Mouse (Mus musculus): ENCODE data around the gene Prtg. TPM values are rescaled to one million over a fixed set of nuclear protein-coding genes. Genes with fewer than 3 reads are reported as not detected.

Prtg gene
- total RNA-seq, 2 experiments from 2014 or later = 3.0 to 3.1 TPM

DNA sequence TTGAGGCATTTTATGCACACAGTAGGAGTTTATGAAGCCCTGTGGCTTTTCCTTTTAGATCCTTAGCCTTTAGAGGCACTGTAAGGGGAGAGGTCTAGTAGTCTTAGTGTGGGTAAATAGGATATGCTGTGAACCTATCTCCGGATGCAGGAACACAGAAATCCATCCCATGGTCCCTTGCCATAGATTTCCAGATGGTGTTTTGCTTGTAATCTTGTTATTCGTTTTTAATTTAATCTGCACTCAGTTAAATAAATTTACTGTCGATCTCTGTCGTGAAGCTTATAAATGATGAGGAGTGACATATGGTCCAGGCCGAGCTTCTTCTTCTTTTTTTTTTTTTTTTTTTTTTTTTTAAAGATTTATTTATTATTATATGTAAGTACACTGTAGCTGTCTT lies 54.1 kb downstream of the Prtg start:
- DNase-seq (ENCODE audit: low spot score in 2 of 2) = peak in 1 of 2 experiments; percentile 54

- peak in 1 of 2 experiments; percentile 63 for DNase-seq (ENCODE audit: low spot score in 2 of 2)
These were observed 54.6 kb downstream of the Prtg start for GRCm38 (mm10) chr9:72861235-72861634.

GRCm38 (mm10) chr9:72862186-72862585 lies 55.5 kb downstream of the Prtg start:
- DNase-seq (ENCODE audit: low spot score in 2 of 2) = no peak

- no peak for DNase-seq (ENCODE audit: low spot score in 2 of 2)
These were observed 56.3 kb downstream of the Prtg start for GRCm38 (mm10) chr9:72862955-72863354.

- DNase-seq (ENCODE audit: low spot score in 2 of 2) = no peak
These were observed 57.1 kb downstream of the Prtg start for GRCm38 (mm10) chr9:72863773-72864172.

DNA sequence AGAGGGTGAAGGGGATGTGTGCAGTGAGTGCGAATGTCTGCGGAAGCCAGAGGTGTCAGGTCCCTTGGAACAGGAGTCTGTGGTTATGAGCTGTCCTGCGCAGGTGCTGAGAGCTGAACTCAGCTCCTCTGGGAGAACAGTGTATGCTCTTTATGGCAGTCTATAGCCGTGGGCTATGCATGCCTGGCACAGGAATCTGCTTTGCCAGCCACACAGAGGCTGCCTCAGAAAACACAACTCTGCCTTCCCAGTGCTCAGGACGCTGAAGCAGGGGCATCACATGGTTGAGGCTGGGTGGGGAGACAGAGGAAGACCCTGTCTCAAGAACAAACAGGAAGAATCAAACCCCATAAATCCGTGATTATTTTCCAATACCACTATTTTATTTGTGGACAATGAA lies 60.8 kb downstream of the Prtg start:
- no peak for DNase-seq (ENCODE audit: low spot score in 2 of 2)

DNA sequence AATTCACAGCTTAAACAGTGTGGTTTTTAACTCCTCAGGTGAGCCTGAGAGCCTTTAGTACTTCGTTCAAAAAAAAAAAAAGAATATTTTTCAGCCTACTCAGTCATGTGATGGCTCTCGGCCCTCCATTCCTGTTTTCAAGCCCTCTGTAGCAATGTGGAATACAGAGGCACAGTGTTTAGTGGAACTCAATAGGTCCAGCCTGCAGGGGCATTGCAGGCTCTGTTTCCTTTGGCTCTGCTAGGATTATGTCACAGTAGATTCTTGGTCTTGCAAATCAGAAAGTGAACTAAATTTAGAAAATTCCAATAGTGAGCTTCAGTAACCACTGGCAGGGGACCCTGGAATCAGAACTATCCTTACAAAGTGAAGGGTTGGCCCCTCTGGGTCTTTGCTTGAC lies 62.1 kb downstream of the Prtg start:
- DNase-seq (ENCODE audit: low spot score in 2 of 2) = no peak

DNA sequence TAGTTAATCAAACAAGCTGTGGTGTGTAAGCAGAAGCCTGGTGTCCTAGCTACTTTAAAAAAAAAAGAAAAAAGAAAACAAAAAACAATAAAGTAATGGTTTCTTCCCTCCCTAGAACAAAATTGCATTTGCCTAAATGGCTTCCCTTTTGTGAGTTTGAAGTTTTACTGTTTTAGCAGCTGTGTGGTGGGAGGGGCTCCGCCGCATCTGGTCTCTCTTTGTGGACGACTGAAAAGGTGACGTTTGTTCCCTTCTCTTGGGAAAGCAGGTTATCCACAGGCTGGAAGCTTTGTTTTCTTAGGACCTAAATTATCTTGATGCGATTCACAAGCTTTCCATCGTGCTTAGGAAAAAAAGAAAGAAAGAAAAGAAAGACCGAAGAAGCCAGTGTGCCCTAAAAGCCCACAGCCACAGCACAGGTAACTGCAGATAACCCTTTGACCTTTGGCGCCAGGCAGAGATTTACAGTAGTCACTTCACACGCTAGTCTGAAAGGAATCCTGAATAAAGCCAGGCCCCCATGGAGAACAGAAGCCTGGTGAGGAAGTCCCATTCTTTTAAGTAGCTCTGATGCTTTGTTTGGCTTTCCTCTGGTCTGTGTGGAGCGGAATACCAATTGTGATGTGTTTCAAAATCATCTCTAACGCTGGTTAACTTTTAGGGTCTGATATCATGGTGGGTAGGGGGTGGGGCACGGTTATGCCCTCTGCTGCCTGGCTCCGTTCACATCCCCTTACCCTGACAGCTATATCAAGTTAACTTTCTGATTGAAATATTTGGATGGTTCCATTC lies 65.0 kb downstream of the Prtg start:
- DNase-seq (ENCODE audit: low spot score in 2 of 2) = no peak

- no peak for DNase-seq (ENCODE audit: low spot score in 2 of 2)
These were observed 65.8 kb downstream of the Prtg start for GRCm38 (mm10) chr9:72872298-72873130.

GRCm38 (mm10) chr9:72875878-72876277 lies 69.2 kb downstream of the Prtg start:
- no peak for DNase-seq (ENCODE audit: low spot score in 2 of 2)

DNA sequence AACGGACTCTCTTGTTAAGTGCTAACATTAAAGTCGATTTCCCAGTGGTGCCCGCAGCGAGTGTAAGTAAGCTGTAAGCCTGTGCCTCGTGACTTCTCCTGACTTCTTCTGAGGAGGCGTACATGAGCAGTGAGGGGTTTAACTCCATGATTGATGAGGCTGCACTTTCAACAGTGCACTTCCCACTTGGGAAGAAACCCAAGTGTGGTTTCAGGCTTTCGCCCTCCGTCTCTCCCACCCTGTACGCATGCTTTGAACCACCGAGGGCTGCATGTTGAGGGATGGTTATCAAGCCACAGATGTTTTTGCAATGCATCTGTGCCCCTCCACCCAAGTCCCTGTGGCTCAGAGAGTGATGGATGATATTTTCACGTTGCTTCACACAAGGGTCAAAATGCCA lies 71.2 kb downstream of the Prtg start:
- DNase-seq (ENCODE audit: low spot score in 2 of 2) = no peak

- DNase-seq (ENCODE audit: low spot score in 2 of 2) = no peak
These were observed 72.0 kb downstream of the Prtg start for GRCm38 (mm10) chr9:72878656-72879055.

DNA sequence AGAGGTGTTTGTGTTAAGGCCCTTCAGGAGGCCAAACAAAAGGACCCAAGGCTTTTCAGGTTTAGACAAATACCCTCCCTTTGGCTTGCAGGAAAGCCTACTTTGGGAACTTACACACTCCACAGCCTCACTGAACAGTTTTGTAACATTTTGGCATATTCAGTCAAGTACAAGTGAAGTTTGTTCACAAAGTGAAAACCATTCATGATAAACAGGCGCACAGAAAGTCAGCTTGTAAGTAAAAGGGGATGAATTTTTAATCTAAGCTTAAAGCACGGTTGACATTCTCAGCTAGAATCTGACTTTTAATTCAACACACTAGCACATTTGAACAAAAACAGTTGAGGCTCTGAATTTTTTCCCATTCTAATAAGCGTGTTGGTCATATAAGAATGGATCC lies 72.9 kb downstream of the Prtg start:
- DNase-seq (ENCODE audit: low spot score in 2 of 2) = no peak

DNA sequence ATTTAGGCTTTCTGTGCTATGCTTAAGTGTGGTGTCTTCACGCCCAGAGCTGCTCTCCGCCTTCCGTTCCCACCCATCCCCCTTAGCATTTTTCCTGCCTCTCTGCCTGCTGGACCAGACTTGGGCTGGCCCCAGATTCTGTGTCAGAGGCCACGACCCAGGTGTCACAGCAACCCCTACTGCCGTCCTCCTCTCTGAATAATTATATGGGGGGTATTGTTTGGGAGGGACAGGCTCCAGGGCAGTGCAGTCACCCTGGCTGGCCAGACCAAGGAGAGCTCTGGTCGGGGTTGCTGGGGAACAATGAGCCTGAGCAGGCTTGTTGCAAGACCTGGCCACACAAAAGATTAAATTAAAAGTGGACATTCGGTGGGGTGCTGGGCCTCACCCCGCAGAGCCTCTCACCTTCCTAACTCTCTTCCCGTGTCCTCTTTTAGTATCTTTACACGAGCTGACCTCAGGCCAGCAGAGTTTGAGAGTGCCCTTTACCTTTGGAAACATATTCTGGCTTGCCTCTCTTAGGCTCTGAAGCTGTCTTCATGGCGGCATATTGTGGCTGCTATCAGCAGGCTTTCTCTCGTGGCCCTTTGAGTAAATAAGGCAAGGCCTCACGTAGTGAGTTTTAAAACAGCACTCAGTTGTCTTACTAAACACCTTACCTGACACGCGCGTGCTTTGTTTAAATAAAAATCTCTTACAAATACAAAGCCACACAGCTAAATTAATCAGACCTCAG lies 73.7 kb downstream of the Prtg start:
- DNase-seq (ENCODE audit: low spot score in 2 of 2) = no peak

GRCm38 (mm10) chr9:72881026-72881768 lies 74.5 kb downstream of the Prtg start:
- DNase-seq (ENCODE audit: low spot score in 2 of 2) = peak in 1 of 2 experiments; percentile 68

- peak in 1 of 2 experiments; percentile 72 for DNase-seq (ENCODE audit: low spot score in 2 of 2)
These were observed 77.3 kb downstream of the Prtg start for GRCm38 (mm10) chr9:72883940-72884339.

DNA sequence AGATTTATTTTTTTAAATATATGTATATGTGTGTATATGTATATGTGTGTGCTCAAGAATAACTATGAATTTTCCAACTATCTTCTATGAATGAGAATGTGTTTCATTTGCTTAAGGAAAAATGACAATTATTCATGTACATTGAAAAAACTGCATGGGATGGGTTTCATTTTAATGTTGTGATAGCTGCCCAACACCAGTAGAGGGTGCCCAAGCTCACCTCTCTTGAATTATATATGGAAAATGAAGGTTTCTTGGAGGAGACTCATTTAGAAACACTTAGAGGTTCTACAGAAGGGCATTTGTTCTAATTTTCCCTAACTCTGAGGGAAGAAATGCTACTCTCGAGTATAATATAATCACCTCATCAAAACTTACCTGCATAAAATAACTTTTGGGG lies 83.1 kb downstream of the Prtg start:
- DNase-seq (ENCODE audit: low spot score in 2 of 2) = peak in 1 of 2 experiments; percentile 60

- no peak for DNase-seq (ENCODE audit: low spot score in 2 of 2)
These were observed 83.9 kb downstream of the Prtg start for GRCm38 (mm10) chr9:72890499-72891085.

DNA sequence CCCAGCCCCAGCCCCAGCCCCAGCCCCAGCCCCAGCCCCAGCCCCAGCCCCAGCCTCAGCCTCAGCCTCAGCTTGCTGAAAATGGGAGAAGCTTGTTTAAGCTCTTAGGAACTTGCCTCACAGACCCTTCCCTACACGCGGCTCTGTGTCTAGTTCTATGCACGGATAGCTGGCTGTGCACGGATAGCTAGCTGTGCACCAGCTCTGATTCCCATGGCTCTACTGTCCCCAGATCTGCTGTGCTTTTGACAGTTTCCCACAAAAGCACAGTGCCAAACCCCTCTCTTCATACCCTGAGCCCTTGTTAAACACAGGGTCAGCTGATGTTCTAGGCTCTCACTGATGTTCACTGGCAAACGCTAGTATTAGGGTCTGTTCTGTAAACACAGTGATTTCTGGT lies 86.1 kb downstream of the Prtg start:
- no peak for DNase-seq (ENCODE audit: low spot score in 2 of 2)

DNA sequence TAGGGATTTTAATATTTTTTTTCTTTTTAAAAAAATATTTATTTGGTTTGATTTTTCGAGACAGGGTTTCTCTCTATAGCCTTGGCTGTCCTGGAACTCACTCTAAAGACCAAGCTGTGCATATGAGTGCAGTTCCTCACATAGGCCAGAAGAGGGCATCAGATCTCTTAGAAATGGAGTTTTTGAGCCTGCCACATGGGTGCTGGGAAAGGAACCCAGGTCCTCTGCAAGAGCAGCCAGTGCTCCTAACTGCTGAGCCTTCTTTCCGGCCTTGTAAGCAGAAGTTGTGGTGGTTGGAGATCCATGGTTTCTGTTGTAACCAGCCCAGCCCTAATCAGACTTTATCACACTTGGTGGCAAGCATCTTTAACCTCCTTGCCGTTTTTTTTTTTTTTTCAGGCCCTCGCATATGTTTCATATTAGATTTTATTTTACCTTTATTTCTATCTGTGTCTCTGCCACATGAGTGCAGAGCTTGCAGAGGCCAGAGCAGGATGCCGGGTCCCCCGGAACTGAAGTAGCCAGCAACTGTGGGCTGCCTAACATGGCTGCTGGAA lies 88.2 kb downstream of the Prtg start:
- no peak for DNase-seq (ENCODE audit: low spot score in 2 of 2)

Measured in layer of hippocampus, adult 18-20 months (tissue).